Mouse (Mus musculus): ENCODE results near the gene Spc24. TPM values are rescaled to one million over a fixed set of nuclear protein-coding genes. Genes with fewer than 3 reads are reported as not detected.

Spc24 gene
- total RNA-seq, 2 experiments from 2014 or later, result 2.9 to 3.5 TPM

GRCm38 (mm10) chr9:21754003-21754402 is 6.1 kb downstream of the Spc24 start:
- intact Hi-C loops (cut with DNase I), result no loop called here
- peak; percentile 41 to 70 for DNase-seq (ENCODE audit: extremely low spot score in 1 of 2, low spot score in 2 of 2)

GRCm38 (mm10) chr9:21752252-21752792 is 7.8 kb downstream of the Spc24 start:
- intact Hi-C loops (cut with DNase I), result no loop called here
- peak in 1 of 2 experiments; percentile 58 for DNase-seq (ENCODE audit: extremely low spot score in 1 of 2, low spot score in 2 of 2)

GRCm38 (mm10) chr9:21751347-21751746 is 8.8 kb downstream of the Spc24 start:
- intact Hi-C loops (cut with DNase I), result no loop called here
- no peak for DNase-seq (ENCODE audit: extremely low spot score in 1 of 2, low spot score in 2 of 2)

- intact Hi-C loops (cut with DNase I), result no loop called here
- no peak for DNase-seq (ENCODE audit: extremely low spot score in 1 of 2, low spot score in 2 of 2)
These were observed 9.7 kb downstream of the Spc24 start for GRCm38 (mm10) chr9:21750370-21750769.

- intact Hi-C loops (cut with DNase I), result no loop called here
- no peak for DNase-seq (ENCODE audit: extremely low spot score in 1 of 2, low spot score in 2 of 2)
These were observed 10.6 kb downstream of the Spc24 start for GRCm38 (mm10) chr9:21749382-21750118.

GRCm38 (mm10) chr9:21748491-21748890 is 11.6 kb downstream of the Spc24 start:
- intact Hi-C loops (cut with DNase I), result no loop called here
- no peak for DNase-seq (ENCODE audit: extremely low spot score in 1 of 2, low spot score in 2 of 2)

- peak in 1 of 2 experiments; percentile 61 for DNase-seq (ENCODE audit: extremely low spot score in 1 of 2, low spot score in 2 of 2)
These were observed 12.1 kb downstream of the Spc24 start for GRCm38 (mm10) chr9:21748033-21748432.

GRCm38 (mm10) chr9:21747238-21747774 is 12.8 kb downstream of the Spc24 start:
- intact Hi-C loops (cut with DNase I), result no loop called here
- no peak for DNase-seq (ENCODE audit: extremely low spot score in 1 of 2, low spot score in 2 of 2)

More at GRCm38 (mm10) chr9:21748033-21748432, 12.1 kb downstream of the Spc24 start:
- intact Hi-C loops (cut with DNase I), result no loop called here

GRCm38 (mm10) chr9:21741514-21741913 is 18.6 kb downstream of the Spc24 start:
- intact Hi-C loops (cut with DNase I), result no loop called here
- DNase-seq (ENCODE audit: extremely low spot score in 1 of 2, low spot score in 2 of 2), result no peak

- DNase-seq (ENCODE audit: extremely low spot score in 1 of 2, low spot score in 2 of 2), result no peak
- intact Hi-C loops (cut with DNase I), result no loop called here
These were observed 19.7 kb downstream of the Spc24 start for GRCm38 (mm10) chr9:21740427-21740826.

GRCm38 (mm10) chr9:21738776-21739175 is 21.3 kb downstream of the Spc24 start:
- intact Hi-C loops (cut with DNase I), result no loop called here
- DNase-seq (ENCODE audit: extremely low spot score in 1 of 2, low spot score in 2 of 2), result no peak

GRCm38 (mm10) chr9:21737188-21737587 is 22.9 kb downstream of the Spc24 start:
- DNase-seq (ENCODE audit: extremely low spot score in 1 of 2, low spot score in 2 of 2), result peak in 1 of 2 experiments; percentile 24
- intact Hi-C loops (cut with DNase I), result no loop called here

- no peak for DNase-seq (ENCODE audit: extremely low spot score in 1 of 2, low spot score in 2 of 2)
- intact Hi-C loops (cut with DNase I), result no loop called here
These were observed 23.5 kb downstream of the Spc24 start for GRCm38 (mm10) chr9:21736580-21736979.

GRCm38 (mm10) chr9:21735126-21735525 is 25.0 kb downstream of the Spc24 start:
- no peak for DNase-seq (ENCODE audit: extremely low spot score in 1 of 2, low spot score in 2 of 2)
- intact Hi-C loops (cut with DNase I), result no loop called here

GRCm38 (mm10) chr9:21733989-21734388 is 26.1 kb downstream of the Spc24 start:
- intact Hi-C loops (cut with DNase I), result no loop called here
- DNase-seq (ENCODE audit: extremely low spot score in 1 of 2, low spot score in 2 of 2), result no peak

GRCm38 (mm10) chr9:21733446-21733845 is 26.7 kb downstream of the Spc24 start:
- intact Hi-C loops (cut with DNase I), result no loop called here

GRCm38 (mm10) chr9:21732288-21732687 is 27.8 kb downstream of the Spc24 start:
- intact Hi-C loops (cut with DNase I), result no loop called here
- DNase-seq (ENCODE audit: extremely low spot score in 1 of 2, low spot score in 2 of 2), result peak in 1 of 2 experiments; percentile 4

More at GRCm38 (mm10) chr9:21733446-21733845, 26.7 kb downstream of the Spc24 start:
- DNase-seq (ENCODE audit: extremely low spot score in 1 of 2, low spot score in 2 of 2), result peak in 1 of 2 experiments; percentile 24

GRCm38 (mm10) chr9:21729264-21729663 is 30.8 kb downstream of the Spc24 start:
- intact Hi-C loops (cut with DNase I), result no loop called here
- no peak for DNase-seq (ENCODE audit: extremely low spot score in 1 of 2, low spot score in 2 of 2)

GRCm38 (mm10) chr9:21728261-21728832 is 31.8 kb downstream of the Spc24 start:
- no peak for DNase-seq (ENCODE audit: extremely low spot score in 1 of 2, low spot score in 2 of 2)
- intact Hi-C loops (cut with DNase I), result no loop called here
